Mouse (Mus musculus) brown adipose tissue, adult 24 weeks (tissue): ENCODE measurements around the gene Olfr1411. TPM values are rescaled to one million over a fixed set of nuclear protein-coding genes. Genes with fewer than 3 reads are reported as not detected.
A peak's percentile ranks its signal among the peaks of the same experiment; 100 is the strongest.

Source experiments
- H3K27ac ChIP-seq: fragments of 200-500 bp; replicated peaks from 2 replicates; pipeline ENCODE4 v1.5.1; 2012; ENCODE audit warnings: low read depth, mild to moderate bottlenecking, low read length
- H3K4me1 ChIP-seq: fragments of 200-500 bp; 2 replicates; pipeline ENCODE4 v1.6.1; 2012; ENCODE audit warnings: low read length, mixed read lengths; ENCODE audit not compliant: control insufficient read depth, insufficient read depth, insufficient read length
- H3K4me3 ChIP-seq: fragments of 200-500 bp; 2 replicates; pipeline ENCODE4 v1.5.1; 2012; ENCODE audit warnings: low read depth, mild to moderate bottlenecking, low read length, moderate library complexity; ENCODE audit not compliant: insufficient read depth
- polyA plus RNA-seq: library from polyadenylated mRNA; stranded (reverse); fragments of >200 nt; gene quantifications from 2 replicates; pipeline ENCODE4 v1.2.4, GENCODE M21; 2012; ENCODE audit not compliant: missing spikeins, insufficient read depth, insufficient read length

The Olfr1411 gene
- polyA plus RNA-seq, 1 experiment: not detected

- H3K27ac ChIP-seq: no peak overlapping the region
- H3K4me1 ChIP-seq: no peaks in the 10 kb centered on the region
Observed at GRCm38 (mm10) chr1:92633726-92634125, 39.5 kb downstream of the Olfr1411 start.

GRCm38 (mm10) chr1:92634569-92634968, 40.4 kb downstream of the Olfr1411 start:
- no peaks in the 10 kb centered on the region for H3K4me1 ChIP-seq
- no peak overlapping the region for H3K27ac ChIP-seq
- no peak overlapping the region for H3K4me3 ChIP-seq

More at GRCm38 (mm10) chr1:92633726-92634125, 39.5 kb downstream of the Olfr1411 start:
- no peak overlapping the region for H3K4me3 ChIP-seq

DNA sequence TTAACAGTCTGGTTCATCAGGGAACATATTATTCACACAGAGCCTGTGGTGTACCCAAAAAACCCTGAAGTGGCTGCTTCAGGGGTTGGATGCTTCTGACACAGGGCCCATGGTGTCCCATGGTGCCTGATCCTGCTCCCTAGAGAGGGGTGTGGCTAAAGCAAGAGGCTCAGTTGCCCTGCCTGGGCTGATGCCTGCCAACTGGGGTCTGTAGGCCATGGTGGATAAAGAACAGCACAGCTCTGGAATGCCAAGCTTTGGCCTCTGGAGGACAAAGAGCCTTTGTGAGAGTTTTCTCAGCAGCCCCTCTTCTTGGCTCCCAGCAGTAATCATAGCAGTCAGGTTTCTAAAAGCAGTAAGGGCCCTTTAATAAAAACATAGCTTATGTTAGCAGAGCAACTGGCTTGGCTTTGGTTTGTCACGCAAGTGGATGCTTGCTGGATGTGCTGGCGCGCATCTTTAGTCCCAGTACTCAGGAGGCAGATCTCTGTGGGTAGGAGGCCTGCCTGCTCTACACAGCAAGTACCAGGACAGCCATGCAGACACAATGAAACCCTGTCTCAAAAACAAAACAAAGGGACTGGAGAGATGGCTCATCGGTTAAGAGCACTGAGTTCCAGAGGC, 40.9 kb downstream of the Olfr1411 start:
- no peak overlapping the region for H3K4me3 ChIP-seq
- H3K27ac ChIP-seq: no peak overlapping the region
- H3K4me1 ChIP-seq: peaks cover 1% of the 10 kb centered on the region; the same call in 1 of the 2 replicates

- Histone ChIP-seq H3K4me1 (peaks cover 11% of the 10 kb centered on the region), H3K4me3 (no peak overlapping the region), H3K27ac (no peak overlapping the region)
Observed at GRCm38 (mm10) chr1:92636015-92636414, 41.8 kb downstream of the Olfr1411 start.

- H3K4me3 ChIP-seq: no peak overlapping the region
- H3K27ac ChIP-seq: no peak overlapping the region
- H3K4me1 ChIP-seq: peaks cover 12% of the 10 kb centered on the region
Observed at GRCm38 (mm10) chr1:92636676-92637075, 42.5 kb downstream of the Olfr1411 start.

DNA sequence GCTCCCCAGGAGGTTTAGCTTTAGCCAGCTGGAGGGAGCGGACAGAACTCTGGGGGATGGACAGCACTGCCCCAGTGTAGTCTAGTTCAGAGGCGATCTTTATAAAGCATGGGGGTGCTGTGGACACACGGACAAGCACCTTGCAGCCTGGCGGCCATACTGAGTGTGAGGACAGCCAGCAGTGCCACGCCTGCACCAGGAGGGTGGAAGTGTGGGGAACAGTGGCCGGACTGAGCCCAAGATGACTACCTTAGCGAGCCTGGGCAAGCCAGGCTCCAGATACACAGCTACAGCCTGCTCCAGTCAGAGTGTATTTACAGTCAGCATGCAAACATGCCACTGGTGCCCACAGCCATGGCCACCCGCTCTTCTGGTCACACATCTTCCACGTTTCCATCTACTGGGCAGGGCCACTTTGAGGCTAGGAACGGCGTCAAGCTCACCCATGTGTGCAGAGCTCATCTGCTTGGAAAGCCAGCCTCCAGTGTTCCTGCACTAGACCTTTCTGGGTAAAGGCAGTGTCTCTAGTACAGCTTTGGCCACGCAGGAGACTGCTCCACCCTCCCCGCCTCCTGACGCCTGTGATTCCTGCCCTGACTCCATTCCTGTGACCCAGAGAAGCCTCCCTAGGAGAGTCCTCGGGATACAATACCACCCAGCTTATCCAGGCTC, 43.4 kb downstream of the Olfr1411 start:
- H3K4me1 ChIP-seq: peaks cover 15% of the 10 kb centered on the region
- H3K4me3 ChIP-seq: no peak overlapping the region
- no peak overlapping the region for H3K27ac ChIP-seq

DNA sequence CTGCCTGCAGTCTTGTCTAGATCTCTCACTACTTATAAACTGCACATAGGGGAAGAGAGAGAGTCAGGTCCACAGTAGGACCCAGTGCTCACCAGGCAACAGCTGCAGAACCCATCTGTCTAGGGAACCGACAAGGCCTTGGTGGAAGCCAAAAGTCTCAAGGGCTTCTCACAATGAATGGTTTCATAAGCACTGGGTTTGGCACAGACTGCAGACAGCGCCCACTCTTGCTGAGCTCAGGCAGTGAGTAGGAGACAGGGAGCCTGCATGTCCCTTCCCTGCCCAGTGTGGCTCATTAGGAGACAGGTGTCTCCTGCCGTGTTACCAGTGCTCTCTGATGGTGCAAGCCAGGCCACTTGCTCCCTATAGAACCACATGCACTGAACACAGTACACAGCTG, 44.0 kb downstream of the Olfr1411 start:
- Histone ChIP-seq H3K4me1 (peaks cover 15% of the 10 kb centered on the region), H3K27ac (no peak overlapping the region)

GRCm38 (mm10) chr1:92638736-92639135, 44.5 kb downstream of the Olfr1411 start:
- H3K4me3 ChIP-seq: no peak overlapping the region
- H3K4me1 ChIP-seq: peaks cover 15% of the 10 kb centered on the region
- no peak overlapping the region for H3K27ac ChIP-seq

More for the DNA sequence above, 44.0 kb downstream of the Olfr1411 start:
- H3K4me3 ChIP-seq: no peak overlapping the region

DNA sequence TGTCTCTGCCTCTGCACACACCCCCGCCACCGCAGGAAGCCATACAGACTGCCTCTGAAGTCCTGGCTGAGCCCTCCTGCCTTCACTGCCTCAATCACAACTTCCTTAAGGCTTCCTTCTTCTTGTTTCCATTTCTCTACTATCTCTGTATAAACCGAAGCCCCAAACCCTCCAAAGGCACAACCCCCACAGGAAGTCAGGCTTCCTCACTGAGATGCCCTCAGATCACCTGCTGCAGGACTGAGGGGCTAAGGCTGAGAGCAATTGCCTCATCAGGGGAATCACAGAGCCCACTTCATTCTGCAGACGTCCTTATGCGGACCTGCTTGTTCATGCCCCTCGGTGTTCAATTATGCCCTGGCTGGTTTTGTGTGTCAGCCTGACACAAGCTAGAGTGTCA, 46.2 kb downstream of the Olfr1411 start:
- Histone ChIP-seq H3K4me1 (peaks cover 15% of the 10 kb centered on the region), H3K4me3 (peak overlapping the region; percentile 76), H3K27ac (no peak overlapping the region)

- Histone ChIP-seq H3K4me3 (peak within 1 kb of the TSS; percentile 76), H3K27ac (peak within 1 kb of the TSS; percentile 11), H3K4me1 (peaks cover 15% of the 10 kb centered on the region)
Observed at GRCm38 (mm10) chr1:92641514-92642272, 47.5 kb downstream of the Olfr1411 start, which contains the start of gene Cops9. Cops9 (minus strand) TSS chr1:92641985.

GRCm38 (mm10) chr1:92643691-92644090, 49.5 kb downstream of the Olfr1411 start:
- no peak overlapping the region for H3K27ac ChIP-seq

DNA sequence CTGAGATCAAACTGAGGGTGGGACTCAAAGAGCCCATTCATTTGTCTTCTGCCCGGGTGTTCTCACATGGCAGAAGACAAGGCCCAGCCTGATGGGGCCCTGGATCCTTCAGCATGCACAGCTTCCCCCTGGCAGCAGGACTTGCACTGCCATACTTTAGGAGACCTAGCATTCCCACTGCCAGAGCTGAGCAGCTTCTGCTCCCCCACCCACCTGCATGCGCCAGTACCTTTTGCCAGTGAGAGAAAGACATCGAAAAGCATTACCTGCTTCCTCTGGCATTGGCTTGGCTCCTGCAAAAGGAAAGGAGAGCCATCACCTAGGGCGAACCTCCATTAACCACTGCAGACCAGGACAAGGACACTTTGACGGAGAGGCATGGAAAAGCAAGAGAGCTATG, 50.7 kb downstream of the Olfr1411 start:
- H3K4me3 ChIP-seq: no peak overlapping the region
- H3K27ac ChIP-seq: no peak overlapping the region
- H3K4me1 ChIP-seq: peaks cover 15% of the 10 kb centered on the region

More at GRCm38 (mm10) chr1:92643691-92644090, 49.5 kb downstream of the Olfr1411 start:
- Histone ChIP-seq H3K4me3 (no peak overlapping the region), H3K4me1 (peaks cover 15% of the 10 kb centered on the region)

DNA sequence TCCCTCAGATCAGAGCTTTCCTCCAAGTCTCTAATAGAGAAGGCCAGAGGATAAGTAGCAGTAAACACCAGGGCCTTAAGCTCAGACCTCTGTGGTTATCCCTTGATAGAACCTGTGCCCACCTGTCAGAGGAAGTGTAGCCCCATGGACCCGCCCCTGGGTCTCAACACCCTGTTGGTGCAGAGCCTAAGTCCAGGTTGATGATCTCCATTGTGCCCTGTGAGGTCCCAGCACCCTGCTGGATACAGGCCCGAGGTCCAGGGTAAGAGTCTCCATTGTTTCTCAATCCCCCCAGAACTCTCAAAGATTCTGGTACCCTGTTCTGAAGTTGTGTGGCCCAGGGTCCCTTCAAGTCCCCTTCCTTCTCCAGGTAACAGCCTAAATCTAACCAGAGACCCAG, 51.9 kb downstream of the Olfr1411 start:
- Histone ChIP-seq H3K4me1 (peaks cover 4% of the 10 kb centered on the region; the same call in 1 of the 2 replicates), H3K4me3 (no peak overlapping the region), H3K27ac (no peak overlapping the region)

- H3K4me3 ChIP-seq: no peak overlapping the region
- H3K27ac ChIP-seq: no peak overlapping the region
- peaks cover 3% of the 10 kb centered on the region; the same call in 1 of the 2 replicates for H3K4me1 ChIP-seq
Observed at GRCm38 (mm10) chr1:92646601-92647000, 52.4 kb downstream of the Olfr1411 start.

- Histone ChIP-seq H3K4me1 (peaks cover 3% of the 10 kb centered on the region; the same call in 1 of the 2 replicates), H3K27ac (no peak overlapping the region), H3K4me3 (no peak overlapping the region)
Observed at GRCm38 (mm10) chr1:92647026-92647425, 52.8 kb downstream of the Olfr1411 start.
